Mouse (Mus musculus): ENCODE measurements around the gene Cds2. TPM values are rescaled to one million over a fixed set of nuclear protein-coding genes. Genes with fewer than 3 reads are reported as not detected.

The Cds2 gene
- total RNA-seq, 1 experiment = 73.9 TPM

DNA sequence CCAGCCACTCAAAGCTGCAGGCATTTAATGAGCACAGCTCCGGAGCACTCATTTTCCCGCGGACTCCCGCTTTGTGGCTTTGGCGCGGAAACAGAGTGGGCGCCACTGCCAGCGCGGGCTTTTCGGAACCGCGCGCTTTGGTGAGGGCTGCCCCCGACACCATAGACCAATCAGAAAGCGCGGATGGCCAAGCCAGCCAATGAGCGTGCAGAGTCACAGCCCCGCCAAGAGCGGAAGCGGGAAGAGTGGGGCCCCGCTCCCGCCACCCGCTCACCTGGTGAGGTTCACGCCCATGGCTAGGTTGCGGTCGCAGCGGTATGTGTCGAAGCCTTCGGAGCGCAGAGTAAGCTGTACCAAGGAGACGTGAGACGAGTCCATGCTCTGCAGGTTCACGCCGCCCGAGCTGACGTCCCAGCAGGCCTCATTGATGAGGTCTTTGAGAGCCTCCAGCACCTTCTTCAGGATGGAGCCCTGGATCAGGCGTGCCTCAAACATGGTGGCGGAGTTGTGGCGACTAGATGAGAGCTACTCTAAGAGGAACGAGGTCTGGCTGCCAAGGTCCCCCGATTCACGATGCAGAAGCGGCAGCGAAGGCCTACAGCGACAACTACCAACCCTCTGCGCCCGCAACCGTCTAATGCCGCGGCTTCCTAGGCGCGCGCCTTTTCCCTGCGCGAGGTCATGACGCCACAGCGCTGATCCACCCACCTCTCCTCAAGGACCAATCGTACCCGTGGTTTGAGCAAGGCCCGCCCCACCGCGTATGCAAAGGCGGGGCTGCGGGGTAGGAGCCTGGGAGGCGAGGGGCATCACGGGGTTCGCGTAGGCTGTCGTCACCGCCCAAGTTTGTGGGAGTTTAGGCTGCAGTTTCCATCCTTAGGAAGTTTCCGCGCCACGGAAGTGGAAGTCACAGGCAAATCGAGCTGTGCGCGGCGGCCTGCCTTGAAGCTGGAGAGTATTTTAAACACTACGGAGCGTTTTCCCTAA, 10.1 kb upstream of the Cds2 start, which contains the start of gene Pcna:
Pcna (minus strand) TSS at position 773 of the 987 bp plus-strand sequence.
- no peaks in the 10 kb centered on the region for H3K9me3 ChIP-seq (ENCODE audit: control insufficient read depth, insufficient read depth, low read depth, low read length)
- peak within 1 kb of the TSS; percentile 85 for H3K9ac ChIP-seq (ENCODE audit: insufficient read depth, low read depth, low read length, poor library complexity, severe bottlenecking)
- DNase-seq (ENCODE audit: low read depth, low spot score) = peak; percentile 97
- in situ Hi-C loops (cut with MboI; ENCODE audit: low sequenced_read_pairs in 2 of 2, unreplicated experiment in 2 of 2) = no loop called here
- peak within 1 kb of the TSS; percentile 81 for H3K27ac ChIP-seq (ENCODE audit: insufficient read depth, low read depth, low read length, poor library complexity, severe bottlenecking)
- peaks cover 14% of the 10 kb centered on the region for H3K36me3 ChIP-seq (ENCODE audit: control insufficient read depth, insufficient read depth, low read length, poor library complexity, severe bottlenecking)
- peak within 1 kb of the TSS; percentile 82 to 86 for H3K4me3 ChIP-seq (ENCODE audit: insufficient read depth in 1 of 2, low read depth in 1 of 2, low read length in 2 of 2, poor library complexity in 1 of 2, severe bottlenecking in 1 of 2)
- TF ChIP-seq ZNF384 (IDR thresholded peaks at IDR 0.05; ENCODE audit: low read depth, low read length) = no peak
- peak; percentile 54; the same call in 1 of the 2 replicates for TF ChIP-seq HCFC1 (IDR thresholded peaks at IDR 0.05; ENCODE audit: borderline replicate concordance, insufficient read depth, low read length)
- peak; percentile 74; the same call in 1 of the 2 replicates for TF ChIP-seq CHD2 (IDR thresholded peaks at IDR 0.05; ENCODE audit: low read depth, low read length)
- H3K4me1 ChIP-seq (ENCODE audit: control insufficient read depth in 2 of 2, insufficient read depth in 2 of 2, low read length in 2 of 2, poor library complexity in 1 of 2) = peaks cover 0 to 3% of the 10 kb centered on the region in 2 experiments; a peak in 3 of 4 replicates

DNA sequence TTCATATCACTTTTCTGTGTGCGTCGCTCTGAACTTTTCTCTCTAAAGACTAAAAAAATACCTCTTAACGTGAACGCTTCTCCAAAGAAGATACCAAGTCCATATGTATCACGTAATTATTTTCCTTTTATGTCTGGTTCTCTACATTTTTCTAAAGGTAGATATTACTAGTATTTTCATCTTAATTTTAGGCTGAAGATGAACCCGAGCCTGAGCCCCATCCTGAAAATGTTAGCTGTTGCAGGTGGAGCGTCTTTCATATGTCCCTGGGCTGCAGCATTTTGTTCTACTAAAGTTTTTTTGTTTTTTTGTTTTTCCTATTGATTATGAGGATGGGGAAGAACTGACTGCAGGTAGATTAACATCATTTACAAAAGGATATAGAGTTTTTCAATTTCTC, 9.3 kb upstream of the Cds2 start:
- Histone ChIP-seq H3K27ac (ENCODE audit: insufficient read depth, low read depth, low read length, poor library complexity, severe bottlenecking) (peak overlapping the region; percentile 69; the same call in 1 of the 2 replicates), H3K9me3 (ENCODE audit: control insufficient read depth, insufficient read depth, low read depth, low read length) (no peaks in the 10 kb centered on the region), H3K4me1 (ENCODE audit: control insufficient read depth in 2 of 2, insufficient read depth in 2 of 2, low read length in 2 of 2, poor library complexity in 1 of 2) (peaks cover 0 to 3% of the 10 kb centered on the region in 2 experiments; a peak in 3 of 4 replicates), H3K4me3 (ENCODE audit: insufficient read depth in 1 of 2, low read depth in 1 of 2, low read length in 2 of 2, poor library complexity in 1 of 2, severe bottlenecking in 1 of 2) (peak overlapping the region; percentile 75 to 82), H3K36me3 (ENCODE audit: control insufficient read depth, insufficient read depth, low read length, poor library complexity, severe bottlenecking) (peaks cover 8% of the 10 kb centered on the region), H3K9ac (ENCODE audit: insufficient read depth, low read depth, low read length, poor library complexity, severe bottlenecking) (peak overlapping the region; percentile 85; the same call in 1 of the 2 replicates)
- TF ChIP-seq CHD2 (IDR thresholded peaks at IDR 0.05; ENCODE audit: low read depth, low read length) = no peak
- TF ChIP-seq MAFK (IDR thresholded peaks at IDR 0.05; ENCODE audit: insufficient read depth, low read depth, low read length) = no peak
- no peak for TF ChIP-seq ZC3H11A (IDR thresholded peaks at IDR 0.05; ENCODE audit: borderline replicate concordance, low read depth, low read length)
- TF ChIP-seq ZNF384 (IDR thresholded peaks at IDR 0.05; ENCODE audit: low read depth, low read length) = no peak
- no peak for TF ChIP-seq HCFC1 (IDR thresholded peaks at IDR 0.05; ENCODE audit: borderline replicate concordance, insufficient read depth, low read length)
- in situ Hi-C loops (cut with MboI; ENCODE audit: low sequenced_read_pairs in 2 of 2, unreplicated experiment in 2 of 2) = no loop called here
- DNase-seq (ENCODE audit: low read depth, low spot score) = no peak

DNA sequence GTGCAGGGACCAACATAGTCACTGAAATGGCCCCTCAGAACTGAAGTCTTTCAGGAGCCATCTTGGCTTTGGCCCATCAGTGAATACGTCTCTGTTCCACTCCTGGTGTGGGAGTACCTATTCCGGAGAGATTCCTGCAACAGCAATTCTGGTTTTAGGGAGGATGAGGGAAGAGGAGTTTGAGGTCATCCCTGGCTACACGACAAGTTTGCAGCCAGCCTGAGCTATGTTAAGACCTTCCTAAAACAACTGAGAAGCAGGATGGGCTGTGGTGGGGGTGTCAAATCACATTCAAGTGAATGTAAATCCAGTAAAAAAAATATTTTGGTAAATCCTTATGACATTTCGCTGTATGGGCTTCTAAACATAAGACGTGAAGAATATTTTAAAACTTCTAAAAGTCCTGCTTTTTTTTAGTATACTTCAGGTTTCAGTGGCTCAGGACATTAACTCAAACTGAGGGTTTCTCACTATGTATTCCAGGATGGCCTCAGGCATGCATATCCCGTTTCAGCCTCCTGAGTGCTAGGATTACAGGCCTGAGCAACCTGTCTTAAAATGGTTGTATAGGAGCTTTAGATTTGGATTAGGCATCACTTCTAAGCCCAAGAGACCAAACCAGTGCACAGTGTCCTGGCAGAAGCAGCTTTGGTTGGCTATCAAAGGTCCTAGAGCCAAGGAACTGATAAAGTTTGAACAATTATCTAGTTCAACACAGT, 5.4 kb upstream of the Cds2 start:
- Histone ChIP-seq H3K9me3 (ENCODE audit: control insufficient read depth, insufficient read depth, low read depth, low read length) (no peaks in the 10 kb centered on the region), H3K36me3 (ENCODE audit: control insufficient read depth, insufficient read depth, low read length, poor library complexity, severe bottlenecking) (peaks cover 2% of the 10 kb centered on the region; the same call in 1 of the 2 replicates), H3K4me1 (ENCODE audit: control insufficient read depth in 2 of 2, insufficient read depth in 2 of 2, low read length in 2 of 2, poor library complexity in 1 of 2) (peaks cover 0 to 5% of the 10 kb centered on the region in 2 experiments; a peak in 3 of 4 replicates), H3K4me3 (ENCODE audit: insufficient read depth in 1 of 2, low read depth in 1 of 2, low read length in 2 of 2, poor library complexity in 1 of 2, severe bottlenecking in 1 of 2) (peak overlapping the region in 1 of 2 experiments; percentile 31; a peak in 1 of 4 replicates), H3K27ac (ENCODE audit: insufficient read depth, low read depth, low read length, poor library complexity, severe bottlenecking) (peak overlapping the region; percentile 93), H3K9ac (ENCODE audit: insufficient read depth, low read depth, low read length, poor library complexity, severe bottlenecking) (peak overlapping the region; percentile 45; the same call in 1 of the 2 replicates)
- TF ChIP-seq HCFC1 (IDR thresholded peaks at IDR 0.05; ENCODE audit: borderline replicate concordance, insufficient read depth, low read length) = no peak
- no peak for TF ChIP-seq ZC3H11A (IDR thresholded peaks at IDR 0.05; ENCODE audit: borderline replicate concordance, low read depth, low read length)
- TF ChIP-seq CHD2 (IDR thresholded peaks at IDR 0.05; ENCODE audit: low read depth, low read length) = no peak
- no peak for TF ChIP-seq ZNF384 (IDR thresholded peaks at IDR 0.05; ENCODE audit: low read depth, low read length)
- TF ChIP-seq MAFK (IDR thresholded peaks at IDR 0.05; ENCODE audit: insufficient read depth, low read depth, low read length) = no peak
- DNase-seq (ENCODE audit: low read depth, low spot score) = no peak
- in situ Hi-C loops (cut with MboI; ENCODE audit: low sequenced_read_pairs in 2 of 2, unreplicated experiment in 2 of 2) = no loop called here

DNA sequence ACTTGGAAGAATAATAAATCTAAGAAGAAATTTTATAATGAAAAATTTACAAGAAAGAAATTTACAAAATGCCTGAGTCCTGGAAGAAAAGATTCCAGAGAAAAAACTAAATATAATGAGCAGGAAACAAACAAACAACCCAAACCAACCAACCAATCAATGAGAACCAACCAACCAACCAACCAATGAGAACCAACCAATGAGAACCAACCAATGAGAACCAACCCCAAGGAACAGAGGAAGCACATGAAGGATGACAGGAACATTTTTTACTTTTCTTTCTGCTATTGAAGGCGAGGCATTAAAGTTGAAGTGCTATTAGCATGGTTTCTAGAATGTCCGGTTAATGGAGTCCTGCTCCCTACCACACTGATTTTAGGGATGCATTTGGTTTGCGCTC, 2.3 kb upstream of the Cds2 start:
- H3K4me3 ChIP-seq (ENCODE audit: insufficient read depth in 1 of 2, low read depth in 1 of 2, low read length in 2 of 2, poor library complexity in 1 of 2, severe bottlenecking in 1 of 2) = no peak overlapping the region
- H3K4me1 ChIP-seq (ENCODE audit: control insufficient read depth in 2 of 2, insufficient read depth in 2 of 2, low read length in 2 of 2, poor library complexity in 1 of 2) = peaks cover 2 to 5% of the 10 kb centered on the region in 2 experiments
- in situ Hi-C loops (cut with MboI; ENCODE audit: low sequenced_read_pairs in 2 of 2, unreplicated experiment in 2 of 2) = no loop called here
- H3K9me3 ChIP-seq (ENCODE audit: control insufficient read depth, insufficient read depth, low read depth, low read length) = no peaks in the 10 kb centered on the region
- no peak for DNase-seq (ENCODE audit: low read depth, low spot score)
- no peak overlapping the region for H3K9ac ChIP-seq (ENCODE audit: insufficient read depth, low read depth, low read length, poor library complexity, severe bottlenecking)
- TF ChIP-seq HCFC1 (IDR thresholded peaks at IDR 0.05; ENCODE audit: borderline replicate concordance, insufficient read depth, low read length) (no peak), CHD2 (IDR thresholded peaks at IDR 0.05; ENCODE audit: low read depth, low read length) (no peak), ZC3H11A (IDR thresholded peaks at IDR 0.05; ENCODE audit: borderline replicate concordance, low read depth, low read length) (no peak), MAFK (IDR thresholded peaks at IDR 0.05; ENCODE audit: insufficient read depth, low read depth, low read length) (no peak), ZNF384 (IDR thresholded peaks at IDR 0.05; ENCODE audit: low read depth, low read length) (no peak)
- H3K36me3 ChIP-seq (ENCODE audit: control insufficient read depth, insufficient read depth, low read length, poor library complexity, severe bottlenecking) = peaks cover 2% of the 10 kb centered on the region; the same call in 1 of the 2 replicates
- no peak overlapping the region for H3K27ac ChIP-seq (ENCODE audit: insufficient read depth, low read depth, low read length, poor library complexity, severe bottlenecking)

Data from ES-E14 (cell line).